Mouse (Mus musculus): ENCODE results near the gene Ebf4. TPM values are rescaled to one million over a fixed set of nuclear protein-coding genes. Genes with fewer than 3 reads are reported as not detected.

Gene Ebf4
- total and polyA plus RNA-seq, 2 experiments from 2014 or later = 6.7 to 17.2 TPM

- 17% methylated on average over 8 of the region's 8 CpGs for WGBS
- peaks cover 4% of the 10 kb centered on the region; the same call in 1 of the 2 replicates for H3K4me1 ChIP-seq (ENCODE audit: insufficient read depth, low read length)
- no peaks in the 10 kb centered on the region for H3K9me3 ChIP-seq (ENCODE audit: low read length)
- peak; percentile 97 for TF ChIP-seq CTCF (IDR thresholded peaks at IDR 0.05)
- no peak overlapping the region for H3K27ac ChIP-seq (ENCODE audit: low read depth, low read length)
- peak overlapping the region; percentile 7 for H3K4me2 ChIP-seq (ENCODE audit: low read depth, low read length, poor library complexity, severe bottlenecking)
- no peak overlapping the region; the same call in 1 of the 2 replicates for H3K9ac ChIP-seq (replicated peaks; ENCODE audit: low read length, poor library complexity, severe bottlenecking)
- no peak overlapping the region for H3K4me3 ChIP-seq (ENCODE audit: low read depth, low read length)
- ATAC-seq (ENCODE audit: low FRiP score) = peak; percentile 75
- no peaks in the 10 kb centered on the region for H3K27me3 ChIP-seq (ENCODE audit: insufficient read depth, low read length)
- DNase-seq (ENCODE audit: low spot score) = peak; percentile 94
- H3K36me3 ChIP-seq (ENCODE audit: insufficient read depth, low read length) = no peaks in the 10 kb centered on the region
Measured at GRCm38 (mm10) chr2:130291434-130291833, 3.5 kb upstream of the Ebf4 start.

- WGBS = 37% methylated on average over 3 of the region's 3 CpGs
Measured at GRCm38 (mm10) chr2:130293009-130293408, 2.0 kb upstream of the Ebf4 start.

DNA sequence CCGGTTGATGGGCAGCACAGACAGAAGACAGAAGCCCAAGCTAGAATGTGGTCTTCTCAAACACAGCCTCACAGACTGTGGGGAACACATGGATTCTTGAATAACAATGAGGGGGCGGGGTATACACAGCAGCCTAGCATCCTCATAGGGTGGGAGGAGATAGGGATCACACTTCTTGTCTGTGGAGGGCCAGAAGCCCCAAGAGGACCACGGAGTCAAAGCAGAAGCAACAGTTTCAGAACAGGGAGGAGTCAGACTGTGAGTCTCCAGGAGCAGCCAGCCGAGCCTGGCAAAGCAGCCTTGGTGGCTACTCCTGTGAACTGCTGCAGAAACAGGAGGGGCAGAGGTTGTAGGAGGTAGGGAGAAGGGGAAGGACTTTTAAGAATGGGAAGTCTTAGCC lies 1.5 kb upstream of the Ebf4 start:
- Histone ChIP-seq H3K27ac (ENCODE audit: low read depth, low read length) (no peak overlapping the region), H3K9ac (replicated peaks; ENCODE audit: low read length, poor library complexity, severe bottlenecking) (no peak overlapping the region), H3K4me3 (ENCODE audit: low read depth, low read length) (no peak overlapping the region), H3K27me3 (ENCODE audit: insufficient read depth, low read length) (no peaks in the 10 kb centered on the region), H3K36me3 (ENCODE audit: insufficient read depth, low read length) (peaks cover 8% of the 10 kb centered on the region), H3K4me2 (ENCODE audit: low read depth, low read length, poor library complexity, severe bottlenecking) (no peak overlapping the region), H3K4me1 (ENCODE audit: insufficient read depth, low read length) (peaks cover 4% of the 10 kb centered on the region; the same call in 1 of the 2 replicates), H3K9me3 (ENCODE audit: low read length) (no peaks in the 10 kb centered on the region)
- TF ChIP-seq CTCF (IDR thresholded peaks at IDR 0.05) = no peak
- DNase-seq (ENCODE audit: low spot score) (peak; percentile 31), ATAC-seq (ENCODE audit: low FRiP score) (no peak)
- 5% methylated on average over 4 of the region's 4 CpGs for WGBS

More at GRCm38 (mm10) chr2:130293009-130293408, 2.0 kb upstream of the Ebf4 start:
- no peak for DNase-seq (ENCODE audit: low spot score)
- no peak overlapping the region for H3K9ac ChIP-seq (replicated peaks; ENCODE audit: low read length, poor library complexity, severe bottlenecking)
- H3K4me1 ChIP-seq (ENCODE audit: insufficient read depth, low read length) = peaks cover 4% of the 10 kb centered on the region; the same call in 1 of the 2 replicates
- H3K36me3 ChIP-seq (ENCODE audit: insufficient read depth, low read length) = peaks cover 3% of the 10 kb centered on the region; the same call in 1 of the 2 replicates
- no peak; the same call in 1 of the 2 replicates for TF ChIP-seq CTCF (IDR thresholded peaks at IDR 0.05)
- H3K27ac ChIP-seq (ENCODE audit: low read depth, low read length) = no peak overlapping the region
- no peak for ATAC-seq (ENCODE audit: low FRiP score)
- H3K4me3 ChIP-seq (ENCODE audit: low read depth, low read length) = no peak overlapping the region
- H3K4me2 ChIP-seq (ENCODE audit: low read depth, low read length, poor library complexity, severe bottlenecking) = no peak overlapping the region
- H3K9me3 ChIP-seq (ENCODE audit: low read length) = no peaks in the 10 kb centered on the region
- no peaks in the 10 kb centered on the region for H3K27me3 ChIP-seq (ENCODE audit: insufficient read depth, low read length)

DNA sequence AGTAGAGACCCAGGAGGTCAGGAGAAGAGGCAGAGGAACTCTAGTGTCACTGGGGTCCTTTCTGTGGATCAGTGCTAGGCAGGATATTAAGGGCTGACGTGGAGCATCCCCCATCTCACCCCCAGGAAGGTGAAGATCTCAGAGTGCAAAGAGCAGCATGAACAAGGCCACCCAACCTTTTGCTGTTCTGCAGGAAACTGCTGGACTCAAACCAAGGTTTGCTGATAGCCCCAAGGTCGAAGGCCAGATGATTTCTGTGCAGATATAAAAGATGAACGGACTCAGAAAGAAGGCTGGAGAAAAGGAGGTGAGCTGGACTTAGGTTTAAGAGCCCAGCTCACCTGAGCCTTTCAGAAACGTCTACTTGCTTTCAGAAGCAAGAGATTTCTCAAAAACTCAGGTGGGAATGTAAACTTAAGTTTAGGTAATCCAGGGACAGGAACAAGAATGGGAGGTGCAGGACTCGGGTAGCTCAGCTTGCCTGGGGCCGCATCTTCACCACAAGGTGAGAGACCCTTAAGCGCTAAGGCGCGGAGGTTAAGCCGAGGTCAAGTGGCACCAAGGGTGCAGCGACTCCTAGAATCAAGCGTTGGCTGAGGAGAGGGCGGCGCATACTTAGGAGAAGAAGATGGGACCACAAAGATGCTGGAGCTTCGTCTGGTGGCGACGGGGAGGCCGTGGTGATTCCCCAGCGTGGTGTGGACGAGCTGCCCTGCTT lies 592 bp upstream of the Ebf4 start:
- TF ChIP-seq CTCF (IDR thresholded peaks at IDR 0.05) = no peak

DNA sequence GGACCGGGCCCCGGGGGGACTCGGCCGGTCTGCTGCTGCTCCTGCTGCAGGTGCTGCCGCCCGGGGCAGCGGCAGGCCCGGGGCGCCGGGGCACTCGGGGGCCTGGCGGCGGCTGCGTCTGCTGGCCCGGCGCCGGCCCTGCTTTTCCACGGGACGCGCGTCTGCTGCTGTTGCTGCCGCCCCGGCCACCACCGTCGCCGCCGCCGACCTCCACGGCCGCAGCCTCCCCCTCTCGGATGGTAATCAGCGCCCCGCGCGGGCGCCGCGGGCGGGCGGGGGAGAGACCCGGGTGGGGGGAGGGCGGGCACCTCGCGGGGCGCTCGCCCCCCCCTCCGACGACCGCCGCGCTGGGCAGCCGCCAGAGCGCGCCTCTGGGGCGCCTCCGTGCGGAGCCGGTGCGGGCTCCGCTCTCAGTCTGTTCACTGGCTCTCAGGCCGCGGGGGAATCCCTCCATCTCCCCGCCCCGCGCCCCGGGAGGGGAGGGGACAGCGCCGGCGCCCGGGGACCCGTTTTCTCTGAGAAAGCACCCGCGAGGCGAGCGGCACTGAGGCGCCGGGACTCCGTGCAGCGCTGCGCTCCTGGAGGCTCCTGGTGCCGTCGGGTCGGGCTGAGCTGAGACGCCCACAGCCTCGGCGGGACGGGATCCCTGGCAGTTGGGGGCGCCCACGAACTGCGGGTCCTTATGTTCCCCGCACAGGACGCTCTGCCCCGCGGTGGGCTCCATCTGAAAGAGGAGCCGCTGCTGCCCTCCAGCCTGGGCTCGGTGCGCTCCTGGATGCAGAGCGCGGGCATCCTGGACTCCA lies 563 bp downstream of the Ebf4 start:
- ATAC-seq (ENCODE audit: low FRiP score) (peak; percentile 71), DNase-seq (ENCODE audit: low spot score) (peak; percentile 65)
- H3K27me3 ChIP-seq (ENCODE audit: insufficient read depth, low read length) = no peaks in the 10 kb centered on the region
- TF ChIP-seq CTCF (IDR thresholded peaks at IDR 0.05) = peak; percentile 20; the same call in 1 of the 2 replicates
- peak overlapping the region; percentile 77 for H3K4me3 ChIP-seq (ENCODE audit: low read depth, low read length)
- no peaks in the 10 kb centered on the region for H3K9me3 ChIP-seq (ENCODE audit: low read length)
- peak overlapping the region; percentile 69; the same call in 1 of the 2 replicates for H3K27ac ChIP-seq (ENCODE audit: low read depth, low read length)
- H3K4me1 ChIP-seq (ENCODE audit: insufficient read depth, low read length) = peaks cover 4% of the 10 kb centered on the region; the same call in 1 of the 2 replicates
- H3K36me3 ChIP-seq (ENCODE audit: insufficient read depth, low read length) = peaks cover 8% of the 10 kb centered on the region
- peak overlapping the region; percentile 78 for H3K4me2 ChIP-seq (ENCODE audit: low read depth, low read length, poor library complexity, severe bottlenecking)
- peak overlapping the region; percentile 91 for H3K9ac ChIP-seq (replicated peaks; ENCODE audit: low read length, poor library complexity, severe bottlenecking)
- WGBS = under 1% methylated on average over 46 of the region's 99 CpGs

More for the DNA sequence above, 592 bp upstream of the Ebf4 start:
- WGBS = 9% methylated on average over 20 of the region's 20 CpGs
- Histone ChIP-seq H3K9ac (replicated peaks; ENCODE audit: low read length, poor library complexity, severe bottlenecking) (peak overlapping the region; percentile 91), H3K27ac (ENCODE audit: low read depth, low read length) (peak overlapping the region; percentile 69), H3K4me2 (ENCODE audit: low read depth, low read length, poor library complexity, severe bottlenecking) (peak overlapping the region; percentile 78), H3K4me3 (ENCODE audit: low read depth, low read length) (peak overlapping the region; percentile 77), H3K4me1 (ENCODE audit: insufficient read depth, low read length) (peaks cover 4% of the 10 kb centered on the region; the same call in 1 of the 2 replicates), H3K9me3 (ENCODE audit: low read length) (no peaks in the 10 kb centered on the region), H3K36me3 (ENCODE audit: insufficient read depth, low read length) (peaks cover 8% of the 10 kb centered on the region), H3K27me3 (ENCODE audit: insufficient read depth, low read length) (no peaks in the 10 kb centered on the region)
- no peak for DNase-seq (ENCODE audit: low spot score)
- ATAC-seq (ENCODE audit: low FRiP score) = no peak
